Mouse (Mus musculus): Measurements from ENCODE around the gene Gsta3. TPM values are rescaled to one million over a fixed set of nuclear protein-coding genes. Genes with fewer than 3 reads are reported as not detected.
A peak's percentile ranks its signal among the peaks of the same experiment; 100 is the strongest.
"Not testable (repeated sequence)": the region's sequence is repeated elsewhere in the genome, so short reads cannot be mapped to it uniquely, and the experiment has no call there.

The Gsta3 gene
- polyA plus RNA-seq, 1 experiment from 2014 or later, result 24.6 TPM

DNA sequence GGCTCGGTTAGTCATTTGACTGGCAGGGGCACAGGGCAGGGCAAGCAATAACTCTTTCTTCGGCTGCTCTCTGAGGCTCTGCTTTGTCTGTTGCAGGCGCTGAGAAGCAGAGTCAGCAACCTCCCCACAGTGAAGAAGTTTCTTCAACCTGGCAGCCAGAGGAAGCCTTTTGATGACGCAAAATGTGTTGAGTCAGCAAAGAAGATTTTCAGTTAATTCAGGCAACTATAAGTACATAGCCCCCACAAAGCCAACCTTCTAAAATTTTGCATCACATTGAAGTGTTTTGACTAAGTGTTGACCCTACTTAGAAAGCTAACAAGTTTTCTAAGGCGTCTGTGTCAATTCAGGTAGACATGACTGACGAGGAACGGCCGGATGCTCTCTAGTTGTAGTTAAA is 24.4 kb downstream of the Gsta3 start:
- Histone ChIP-seq H3K27ac (no peak overlapping the region), H3K36me3 (ENCODE audit: insufficient read depth, low read length) (no peaks in the 10 kb centered on the region), H3K4me2 (ENCODE audit: low read length) (no peak overlapping the region), H3K9ac (ENCODE audit: low read depth, low read length) (no peak overlapping the region), H3K4me3 (replicated peaks; ENCODE audit: low read depth, low read length) (no peak overlapping the region), H3K4me1 (replicated peaks; ENCODE audit: insufficient read depth, low read length) (no peaks in the 10 kb centered on the region), H3K9me3 (replicated peaks; ENCODE audit: low read length) (no peaks in the 10 kb centered on the region), H3K27me3 (ENCODE audit: insufficient read depth, low read length) (no peaks in the 10 kb centered on the region)
- 72% methylated on average over 8 of the region's 8 CpGs for WGBS
- TF ChIP-seq CTCF (IDR thresholded peaks at IDR 0.05; ENCODE audit: low read depth), result no peak
- ATAC-seq (replicated peaks; ENCODE audit: low FRiP score, low read depth) (no peak), DNase-seq (ENCODE audit: low spot score) (no peak)

DNA sequence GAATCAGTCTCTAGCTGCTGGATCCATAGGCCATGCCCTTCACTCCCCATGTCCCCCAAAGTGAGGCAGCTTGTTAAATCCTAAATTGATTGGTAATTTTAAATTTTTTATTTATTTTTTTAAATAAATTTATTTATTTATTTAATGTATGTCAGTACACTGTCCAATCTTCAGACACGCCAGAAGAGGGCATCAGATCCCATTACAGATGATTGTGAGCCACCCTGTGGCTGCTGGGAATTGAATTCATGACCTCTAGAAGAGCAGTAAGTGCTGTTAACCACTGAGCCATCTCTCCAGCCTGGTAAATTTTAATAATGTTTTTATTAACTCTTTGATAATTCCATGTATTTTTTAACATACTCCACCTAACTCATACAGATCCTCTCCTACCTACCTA is 26.4 kb downstream of the Gsta3 start:
- no peak overlapping the region for H3K27ac ChIP-seq
- H3K4me2 ChIP-seq (ENCODE audit: low read length), result no peak overlapping the region
- no peaks in the 10 kb centered on the region for H3K36me3 ChIP-seq (ENCODE audit: insufficient read depth, low read length)
- no peak overlapping the region for H3K9ac ChIP-seq (ENCODE audit: low read depth, low read length)
- no peak overlapping the region for H3K4me3 ChIP-seq (replicated peaks; ENCODE audit: low read depth, low read length)
- peak; percentile 20; the same call in 1 of the 2 replicates for TF ChIP-seq CTCF (IDR thresholded peaks at IDR 0.05; ENCODE audit: low read depth)
- ATAC-seq (replicated peaks; ENCODE audit: low FRiP score, low read depth), result no peak
- no peaks in the 10 kb centered on the region for H3K4me1 ChIP-seq (replicated peaks; ENCODE audit: insufficient read depth, low read length)
- DNase-seq (ENCODE audit: low spot score), result no peak
- no peaks in the 10 kb centered on the region for H3K27me3 ChIP-seq (ENCODE audit: insufficient read depth, low read length)
- 83% methylated on average over 1 of the region's 1 CpGs for WGBS
- H3K9me3 ChIP-seq (replicated peaks; ENCODE audit: low read length), result no peaks in the 10 kb centered on the region

DNA sequence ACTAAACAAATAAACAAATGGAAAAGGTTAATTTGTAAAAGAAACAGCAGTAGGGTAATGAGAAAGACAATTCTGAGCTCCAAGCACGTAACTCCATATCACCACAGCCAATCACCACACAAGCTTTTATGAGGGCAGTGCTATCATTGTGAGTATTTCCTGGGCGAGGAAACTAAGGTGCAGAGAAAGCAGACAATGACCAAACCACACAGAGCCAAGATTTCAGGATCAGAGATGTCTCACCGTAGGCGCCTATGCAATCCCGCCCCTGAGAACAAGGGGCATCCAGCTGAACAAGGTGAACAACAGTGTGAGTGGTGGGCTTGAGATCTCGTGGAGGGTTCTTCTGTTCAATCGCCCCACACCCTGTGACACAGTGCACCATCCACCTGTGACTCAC is 27.1 kb downstream of the Gsta3 start:
- WGBS, result 91% methylated on average over 5 of the region's 7 CpGs
- not testable (repeated sequence) for H3K9me3 ChIP-seq (replicated peaks; ENCODE audit: low read length); H3K4me2 ChIP-seq (ENCODE audit: low read length); H3K4me1 ChIP-seq (replicated peaks; ENCODE audit: insufficient read depth, low read length); H3K27ac ChIP-seq; H3K9ac ChIP-seq (ENCODE audit: low read depth, low read length); H3K27me3 ChIP-seq (ENCODE audit: insufficient read depth, low read length); DNase-seq (ENCODE audit: low spot score); H3K36me3 ChIP-seq (ENCODE audit: insufficient read depth, low read length); H3K4me3 ChIP-seq (replicated peaks; ENCODE audit: low read depth, low read length); ATAC-seq (replicated peaks; ENCODE audit: low FRiP score, low read depth)

DNA sequence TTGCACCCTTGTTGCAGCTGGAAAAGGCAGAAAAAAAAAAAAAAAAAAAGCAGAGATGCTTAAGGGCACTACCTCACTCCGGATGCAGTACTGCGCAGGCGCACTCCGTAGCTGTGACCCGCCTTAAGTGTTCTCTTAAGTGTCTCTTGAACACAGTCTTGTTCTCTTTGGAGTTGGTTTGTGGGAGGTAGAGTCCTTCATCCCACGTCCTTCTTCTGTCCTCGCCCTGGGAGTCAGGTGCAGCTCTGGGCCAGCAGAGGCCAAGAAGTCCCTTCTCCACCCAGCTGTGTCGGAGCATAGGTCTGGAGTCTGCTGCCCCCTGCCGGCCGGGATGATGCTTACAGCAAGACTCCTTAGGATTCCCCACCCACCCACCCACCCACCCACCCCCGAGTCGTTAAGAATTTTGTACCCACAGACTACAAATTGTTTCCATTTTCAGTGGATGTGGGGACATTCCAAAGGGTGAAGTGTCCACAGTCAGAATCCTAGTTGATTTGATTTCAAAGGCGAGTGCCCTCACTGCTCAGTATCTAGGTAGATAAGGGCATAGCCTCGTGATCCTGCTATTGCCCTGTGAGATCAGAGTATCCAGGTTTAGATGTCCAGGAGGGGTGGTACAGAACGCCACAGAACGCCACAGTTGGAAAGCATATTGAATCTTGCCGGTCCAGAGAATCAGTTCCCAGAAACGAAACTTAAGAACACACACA is 31.1 kb downstream of the Gsta3 start:
- 19% methylated on average over 18 of the region's 18 CpGs for WGBS
- H3K9ac ChIP-seq (ENCODE audit: low read depth, low read length), result no peak overlapping the region
- H3K4me3 ChIP-seq (replicated peaks; ENCODE audit: low read depth, low read length), result peak overlapping the region; percentile 24
- peak; percentile 72 for TF ChIP-seq CTCF (IDR thresholded peaks at IDR 0.05; ENCODE audit: low read depth)
- no peak overlapping the region for H3K27ac ChIP-seq
- no peaks in the 10 kb centered on the region for H3K9me3 ChIP-seq (replicated peaks; ENCODE audit: low read length)
- H3K4me2 ChIP-seq (ENCODE audit: low read length), result peak overlapping the region; percentile 58
- no peaks in the 10 kb centered on the region for H3K36me3 ChIP-seq (ENCODE audit: insufficient read depth, low read length)
- ATAC-seq (replicated peaks; ENCODE audit: low FRiP score, low read depth) (peak; percentile 83), DNase-seq (ENCODE audit: low spot score) (peak; percentile 78)
- no peaks in the 10 kb centered on the region for H3K4me1 ChIP-seq (replicated peaks; ENCODE audit: insufficient read depth, low read length)
- H3K27me3 ChIP-seq (ENCODE audit: insufficient read depth, low read length), result no peaks in the 10 kb centered on the region

DNA sequence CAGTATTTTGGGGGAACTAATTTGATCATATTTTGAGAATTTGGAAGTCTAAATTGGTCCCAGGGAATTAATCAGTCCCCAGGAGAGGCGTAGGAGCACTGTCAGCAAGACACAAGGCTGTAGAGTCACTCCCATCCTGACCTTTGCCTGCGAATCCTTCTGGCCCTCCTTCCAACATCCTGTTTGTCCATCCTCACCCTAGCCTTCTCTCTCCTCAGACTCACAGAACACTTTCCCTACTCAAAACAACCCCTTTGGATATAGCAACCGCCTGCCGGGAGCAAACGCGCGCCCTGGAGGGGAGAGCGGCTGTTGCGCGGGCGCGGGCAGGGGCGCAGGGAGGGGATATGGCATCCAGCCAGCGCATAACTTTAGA is 31.7 kb downstream of the Gsta3 start:
- WGBS, result 18% methylated on average over 14 of the region's 14 CpGs
- no peak for ATAC-seq (replicated peaks; ENCODE audit: low FRiP score, low read depth)
- Histone ChIP-seq H3K4me3 (replicated peaks; ENCODE audit: low read depth, low read length) (peak overlapping the region; percentile 24), H3K9ac (ENCODE audit: low read depth, low read length) (no peak overlapping the region), H3K4me2 (ENCODE audit: low read length) (peak overlapping the region; percentile 58), H3K27me3 (ENCODE audit: insufficient read depth, low read length) (no peaks in the 10 kb centered on the region), H3K36me3 (ENCODE audit: insufficient read depth, low read length) (no peaks in the 10 kb centered on the region), H3K4me1 (replicated peaks; ENCODE audit: insufficient read depth, low read length) (no peaks in the 10 kb centered on the region), H3K9me3 (replicated peaks; ENCODE audit: low read length) (no peaks in the 10 kb centered on the region), H3K27ac (no peak overlapping the region)
- TF ChIP-seq CTCF (IDR thresholded peaks at IDR 0.05; ENCODE audit: low read depth), result 0 out of 2 replicates have a peak, but pooled peaks have one; percentile 22
- DNase-seq (ENCODE audit: low spot score), result peak; percentile 35

DNA sequence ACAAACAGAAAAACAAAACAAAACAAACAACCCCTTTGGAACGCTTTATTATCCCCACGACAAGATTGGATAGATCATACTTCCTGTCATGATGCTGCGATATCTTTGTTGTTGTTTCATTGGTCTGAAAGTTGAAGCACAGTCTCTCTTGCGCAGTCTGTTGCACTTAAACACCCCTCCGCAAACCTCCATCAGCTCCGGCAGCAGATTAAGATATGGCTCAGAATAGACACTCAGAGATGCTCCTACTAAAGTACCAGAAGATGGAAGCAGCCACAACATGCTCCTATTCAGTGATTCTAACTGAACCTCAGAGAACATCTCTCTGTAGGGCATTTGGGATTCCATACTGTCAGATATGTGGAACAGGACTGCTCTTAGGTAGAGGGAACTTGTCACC is 32.7 kb downstream of the Gsta3 start:
- no peak for TF ChIP-seq CTCF (IDR thresholded peaks at IDR 0.05; ENCODE audit: low read depth)
- Histone ChIP-seq H3K27me3 (ENCODE audit: insufficient read depth, low read length) (no peaks in the 10 kb centered on the region), H3K4me1 (replicated peaks; ENCODE audit: insufficient read depth, low read length) (no peaks in the 10 kb centered on the region), H3K4me2 (ENCODE audit: low read length) (no peak overlapping the region), H3K9me3 (replicated peaks; ENCODE audit: low read length) (no peaks in the 10 kb centered on the region), H3K9ac (ENCODE audit: low read depth, low read length) (no peak overlapping the region), H3K36me3 (ENCODE audit: insufficient read depth, low read length) (no peaks in the 10 kb centered on the region), H3K4me3 (replicated peaks; ENCODE audit: low read depth, low read length) (no peak overlapping the region), H3K27ac (no peak overlapping the region)
- ATAC-seq (replicated peaks; ENCODE audit: low FRiP score, low read depth), result no peak
- WGBS, result 85% methylated on average over 6 of the region's 6 CpGs
- no peak for DNase-seq (ENCODE audit: low spot score)
